Mouse (Mus musculus) G1E (cell line): ENCODE data around the gene Ankrd52.

Source experiments
- CTCF ChIP-seq: IDR thresholded peaks from 2 replicates; pipeline ENCODE4 v1.5.1; 2012; ENCODE audit warnings: low read depth, low read length, inconsistent platforms, mixed read lengths
- GATA1 ChIP-seq: IDR thresholded peaks from 2 replicates; pipeline ENCODE4 v1.6.1; 2012; ENCODE audit warnings: borderline replicate concordance, low read length, inconsistent platforms, mixed read lengths
- POLR2AphosphoS5 ChIP-seq: IDR thresholded peaks from 2 replicates; pipeline ENCODE4 v1.6.1; 2012; ENCODE audit warnings: low read depth, low read length, inconsistent platforms; ENCODE audit not compliant: insufficient replicate concordance
- TAL1 ChIP-seq: conservative IDR thresholded peaks from 2 replicates; pipeline ENCODE4 v1.6.1; 2012; ENCODE audit warnings: low read depth, low read length, inconsistent platforms, mixed read lengths

- no peak for TF ChIP-seq POLR2AphosphoS5
- no peak for TF ChIP-seq CTCF
- no peak for TF ChIP-seq GATA1
- TF ChIP-seq TAL1: no peak
These were observed 45.5 kb downstream of the Ankrd52 start for GRCm38 (mm10) chr10:128422426-128422825.
